Comparison of ENCODE assay signal across 9 mouse cellular contexts in genomic region chr9:96353799-96354198, GRCm38 (mm10). TPM values are rescaled to one million over a fixed set of nuclear protein-coding genes. Genes with fewer than 3 reads are reported as not detected.
A peak's percentile ranks its signal among the peaks of the same experiment; 100 is the strongest.
DNase-seq lines count a peak whose midpoint lies in the region; ATAC-seq and TF ChIP-seq lines count a peak whose summit lies in the region.
"Had no signal": no experiment of that assay in that cellular context is flagged by ENCODE, and none has a peak within 500 bp of the region (broad histone marks: within the 10 kb centered on the region; RNA-seq: fewer than 3 reads in every experiment).

No protein-coding gene starts in this region.

- intact Hi-C loops in heart, postnatal 25 days (cut with DNase I) = loop anchor here (10.0 kb wide), 1 partner anchor 281 kb away; the partner anchor contains the start of gene Rasa2

- ATAC-seq in erythroblast, adult 5-6 weeks (replicated peaks; ENCODE audit: low FRiP score, poor library complexity, severe bottlenecking) = peak; percentile 95
- ATAC-seq in liver, embryonic 14.5 days (ENCODE audit: insufficient read depth) = peak; percentile 78
- ATAC-seq in intestine, postnatal 0 days = no peak

- H3K9ac ChIP-seq in liver, embryonic 14.5 days (replicated peaks) = no peak overlapping the region
- H3K9ac ChIP-seq in intestine, postnatal 0 days (ENCODE audit: low read depth, low read length) = no peak overlapping the region
- H3K9ac ChIP-seq: limb, embryonic 12.5 days had no signal

- H3K27me3 ChIP-seq in liver, embryonic 14.5 days (ENCODE audit: control insufficient read depth, insufficient read depth, low read length) = no peaks in the 10 kb centered on the region
- no peaks in the 10 kb centered on the region for H3K27me3 ChIP-seq in forebrain, embryonic 10.5 days (ENCODE audit: poor library complexity, severe bottlenecking)
- no peaks in the 10 kb centered on the region for H3K27me3 ChIP-seq in intestine, postnatal 0 days (replicated peaks; ENCODE audit: control insufficient read depth, insufficient read depth, low read length)
- H3K27me3 ChIP-seq: limb, embryonic 12.5 days had no signal

- no peak for TF ChIP-seq CTCF in liver, embryonic 14.5 days (IDR thresholded peaks at IDR 0.05; ENCODE audit: low read depth)
- no peak for TF ChIP-seq CTCF in intestine, postnatal 0 days (IDR thresholded peaks at IDR 0.05; ENCODE audit: low read depth)

- H3K36me3 ChIP-seq in liver, embryonic 14.5 days (replicated peaks; ENCODE audit: control insufficient read depth, insufficient read depth, low read depth) = no peaks in the 10 kb centered on the region
- H3K36me3 ChIP-seq in forebrain, embryonic 10.5 days (replicated peaks) = peaks cover 45% of the 10 kb centered on the region
- H3K36me3 ChIP-seq in intestine, postnatal 0 days (ENCODE audit: control insufficient read depth, insufficient read depth) = 0 out of 2 replicates have a peak, but pooled peaks cover under 1% of the 10 kb centered on the region

- WGBS in liver, embryonic 14.5 days (ENCODE audit: insufficient replicate concordance) = 23% methylated on average over 8 of the region's 8 CpGs
- WGBS in forebrain, embryonic 10.5 days = 88% methylated on average over 8 of the region's 8 CpGs
- WGBS in intestine, postnatal 0 days = 46% methylated on average over 8 of the region's 8 CpGs

- H3K27ac ChIP-seq in liver, embryonic 14.5 days = no peak overlapping the region
- H3K27ac ChIP-seq in forebrain, embryonic 10.5 days = no peak overlapping the region
- H3K27ac ChIP-seq in intestine, postnatal 0 days (ENCODE audit: low read depth, low read length) = no peak overlapping the region
- H3K27ac ChIP-seq: limb, embryonic 12.5 days had no signal

- no peak overlapping the region for H3K4me3 ChIP-seq in liver, embryonic 14.5 days (ENCODE audit: insufficient read depth in 1 of 2, low read depth in 2 of 2, low read length in 2 of 2)
- H3K4me3 ChIP-seq in forebrain, embryonic 10.5 days = no peak overlapping the region
- H3K4me3 ChIP-seq in intestine, postnatal 0 days (ENCODE audit: low read depth, low read length) = no peak overlapping the region
- H3K4me3 ChIP-seq: limb, embryonic 12.5 days had no signal

- H3K4me1 ChIP-seq in liver, embryonic 14.5 days (replicated peaks; ENCODE audit: control insufficient read depth in 2 of 2, insufficient read depth in 2 of 2, low read length in 1 of 2) = peaks cover 5 to 8% of the 10 kb centered on the region in 2 experiments; a peak in 3 of 4 replicates
- H3K4me1 ChIP-seq in forebrain, embryonic 10.5 days = peaks cover 3% of the 10 kb centered on the region; the same call in 1 of the 2 replicates
- H3K4me1 ChIP-seq in intestine, postnatal 0 days (replicated peaks; ENCODE audit: control insufficient read depth, insufficient read depth, low read length) = peaks cover 4% of the 10 kb centered on the region; the same call in 1 of the 2 replicates

- peak; percentile 47 to 51 for DNase-seq in heart, adult 18-20 months
- no peak for DNase-seq in heart, postnatal 25 days (ENCODE audit: low spot score)
- DNase-seq in MN1 (ENCODE audit: low spot score) = peak; percentile 63
- DNase-seq in liver, embryonic 14.5 days (ENCODE audit: low read depth in 3 of 3, low spot score in 3 of 3) = peak; percentile 28 to 40 (median 30)
- DNase-seq in forebrain, embryonic 10.5 days (ENCODE audit: extremely low spot score, low spot score) = no peak
- no peak for DNase-seq in layer of hippocampus, postnatal 36 days

- TF ChIP-seq EP300 in liver, embryonic 14.5 days (IDR thresholded peaks at IDR 0.05; ENCODE audit: low read depth) = peak; percentile 53

- H3K4me2 ChIP-seq in liver, embryonic 14.5 days (ENCODE audit: low read depth) = no peak overlapping the region
- H3K4me2 ChIP-seq in intestine, postnatal 0 days (replicated peaks; ENCODE audit: low read depth) = no peak overlapping the region
- H3K4me2 ChIP-seq: limb, embryonic 12.5 days had no signal

- no peaks in the 10 kb centered on the region for H3K9me3 ChIP-seq in liver, embryonic 14.5 days (ENCODE audit: control insufficient read depth, low read length)
- no peaks in the 10 kb centered on the region for H3K9me3 ChIP-seq in forebrain, embryonic 10.5 days
- no peaks in the 10 kb centered on the region for H3K9me3 ChIP-seq in intestine, postnatal 0 days (ENCODE audit: control insufficient read depth)
- H3K9me3 ChIP-seq: limb, embryonic 12.5 days had no signal

RNA-seq across cellular contexts. Expression of gene Atp1b3, which starts 10.4 kb away (rescaled TPM):
- total RNA-seq in heart, adult 18-20 months (2021) = 10 to 100 TPM; 51.6 to 63.6 TPM
- 10 to 100 TPM; 58.9 to 64.6 TPM for total RNA-seq in heart, postnatal 25 days (2021)
- 55.0 and 62.6 TPM in 2 replicates for total RNA-seq in erythroblast, adult 5-6 weeks (2015; ENCODE audit: low replicate concordance)
- 44.9 and 64.3 TPM in 2 replicates for total RNA-seq in erythroblast, adult 5-6 weeks (2017; ENCODE audit: low replicate concordance)
- 15.9 and 29.3 TPM in 2 replicates for polyA plus RNA-seq in liver, embryonic 14.5 days (2012; rRNA removed)
- 60.6 and 64.8 TPM in 2 replicates for polyA plus RNA-seq in liver, embryonic 14.5 days (2014; fragmentation: Nextera tagmentation; extraction: Ambion mirVana)
- 172 and 176 TPM in 2 replicates for polyA plus RNA-seq in forebrain, embryonic 10.5 days (2016; fragmentation: Nextera tagmentation; extraction: Ambion mirVana)
- total RNA-seq in layer of hippocampus, postnatal 36 days (2021) = 10 to 100 TPM; 78.5 to 87.6 TPM
- 89.3 and 91.4 TPM in 2 replicates for polyA plus RNA-seq in intestine, postnatal 0 days (2015; fragmentation: Nextera tagmentation; extraction: Ambion mirVana)

Comparison
In these comparisons a context has a peak if more than half of its experiments do, and no peak if none do; other contexts are left out.
1. DNase-seq: peak in heart, adult 18-20 months (2 of 2), MN1 (single experiment) and liver, embryonic 14.5 days (3 of 3); none in heart, postnatal 25 days (single experiment), forebrain, embryonic 10.5 days (single experiment) and layer of hippocampus, postnatal 36 days (0 of 2).